Mouse (Mus musculus): ENCODE measurements around the gene Apol11a. TPM values are rescaled to one million over a fixed set of nuclear protein-coding genes. Genes with fewer than 3 reads are reported as not detected.
A peak's percentile ranks its signal among the peaks of the same experiment; 100 is the strongest.
"Not testable (repeated sequence)": the region's sequence is repeated elsewhere in the genome, so short reads cannot be mapped to it uniquely, and the experiment has no call there.

Apol11a gene
- total RNA-seq (2021) = under 1 TPM; 0.16 to 0.17 TPM
- long read RNA-seq, experiment 1 = 0 reads
- long read RNA-seq, experiment 2, partial matches to known transcripts = 0 of 1 reads
- long read RNA-seq, experiment 2, other reads (novel, unspliced or antisense) = 1 of 1 reads

- DNase-seq (ENCODE audit: low spot score in 2 of 2) = not testable (repeated sequence)
Measured at GRCm38 (mm10) chr15:77507966-77508365, at the start of gene Apol11a. Gene Apol11a, plus strand, starts transcription at chr15:77508271.

- DNase-seq (ENCODE audit: low spot score in 2 of 2) = not testable (repeated sequence)
Measured at GRCm38 (mm10) chr15:77474699-77475390, 33.2 kb upstream of the Apol11a start.

- not testable (repeated sequence) for DNase-seq (ENCODE audit: low spot score in 2 of 2)
Measured at GRCm38 (mm10) chr15:77476693-77477092, 31.4 kb upstream of the Apol11a start, which contains the start of gene Apol10a. Gene Apol10a, plus strand, starts transcription at chr15:77477047.

GRCm38 (mm10) chr15:77482140-77482794 is 25.8 kb upstream of the Apol11a start:
- DNase-seq (ENCODE audit: low spot score in 2 of 2) = no peak

DNA sequence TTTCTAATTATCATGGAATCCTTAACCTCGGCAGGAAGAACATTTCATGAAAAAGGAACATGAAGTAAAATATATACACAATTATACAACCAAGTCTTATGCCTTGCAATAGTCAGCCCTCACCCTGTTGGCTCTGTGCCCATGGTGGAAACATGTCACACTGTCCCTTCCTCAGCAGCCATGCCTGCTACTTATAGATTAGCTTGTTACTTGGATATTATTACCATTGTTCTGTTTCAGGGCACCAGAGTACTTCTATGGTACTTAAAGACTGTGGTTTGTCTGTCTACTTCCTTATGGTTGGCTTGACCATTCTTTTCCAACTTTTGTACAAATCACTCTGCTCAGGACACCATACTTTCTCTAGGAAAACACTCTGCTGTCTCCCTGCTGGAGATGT is 14.9 kb upstream of the Apol11a start:
- not testable (repeated sequence) for DNase-seq (ENCODE audit: low spot score in 2 of 2)

DNA sequence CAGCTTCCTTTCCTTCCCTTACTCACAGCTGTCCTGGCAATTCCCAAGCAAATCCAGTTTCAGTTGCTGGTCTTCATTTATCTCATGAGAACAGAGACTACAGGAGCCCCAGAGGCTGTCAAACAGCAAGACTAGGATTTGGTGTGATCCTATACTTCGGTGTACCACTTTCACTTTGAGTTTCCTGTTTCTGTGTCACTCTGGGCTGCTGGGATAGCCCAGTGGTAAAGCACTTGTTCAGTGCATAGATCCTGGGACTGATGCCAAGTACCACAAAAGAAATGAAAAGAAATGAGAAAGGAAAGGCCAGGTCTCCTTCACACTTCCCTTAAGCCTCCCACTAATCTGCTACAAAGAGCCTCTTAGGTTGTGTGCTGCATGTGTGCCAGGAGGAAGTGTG is 13.4 kb upstream of the Apol11a start:
- DNase-seq (ENCODE audit: low spot score in 2 of 2) = not testable (repeated sequence)

DNA sequence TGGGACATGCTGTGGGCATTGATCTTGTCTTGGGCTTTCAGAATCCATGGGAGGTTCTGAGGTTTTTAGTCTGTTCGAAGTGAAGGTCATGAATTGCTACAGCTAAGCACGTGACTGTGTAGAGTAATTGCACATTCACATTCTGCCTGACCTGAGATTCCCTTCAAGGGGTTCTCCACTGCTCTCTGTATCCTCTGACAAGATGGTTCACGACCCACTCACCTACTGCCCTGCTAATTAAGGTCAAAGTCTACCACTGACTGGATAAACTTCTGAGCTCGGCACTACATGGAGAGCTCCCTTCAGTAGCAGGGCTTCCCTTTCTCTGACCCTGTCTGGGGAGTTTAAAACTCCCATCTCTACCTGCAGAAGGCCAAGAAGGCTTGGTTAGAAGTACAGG is 12.5 kb downstream of the Apol11a start:
- not testable (repeated sequence) for DNase-seq (ENCODE audit: low spot score in 2 of 2)

GRCm38 (mm10) chr15:77523186-77523843 is 15.2 kb downstream of the Apol11a start:
- DNase-seq (ENCODE audit: low spot score in 2 of 2) = peak; percentile 59 to 68

DNA sequence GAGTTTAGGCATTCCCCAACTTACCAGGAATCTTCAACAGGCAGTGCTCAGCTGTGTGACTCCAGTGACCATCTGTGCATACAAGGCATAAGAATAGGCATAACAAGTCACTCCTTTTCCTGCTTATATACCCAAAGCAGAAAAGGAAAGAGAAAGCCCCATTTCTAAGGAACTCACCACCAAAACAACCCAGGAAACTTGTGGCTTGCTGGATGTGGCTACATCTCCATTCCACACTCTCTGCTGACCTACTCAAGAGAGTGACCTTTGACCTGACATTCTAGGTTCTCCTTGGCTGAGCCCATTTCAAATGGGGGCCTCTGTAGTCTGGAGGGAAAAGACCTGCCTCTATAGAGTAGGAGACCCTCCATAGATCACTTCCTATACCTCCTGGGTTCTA is 25.1 kb downstream of the Apol11a start, which contains the start of gene Apol7c:
Gene Apol7c (minus strand): TSS at position 101 of the 400 bp plus-strand sequence.
- no peak for DNase-seq (ENCODE audit: low spot score in 2 of 2)

DNA sequence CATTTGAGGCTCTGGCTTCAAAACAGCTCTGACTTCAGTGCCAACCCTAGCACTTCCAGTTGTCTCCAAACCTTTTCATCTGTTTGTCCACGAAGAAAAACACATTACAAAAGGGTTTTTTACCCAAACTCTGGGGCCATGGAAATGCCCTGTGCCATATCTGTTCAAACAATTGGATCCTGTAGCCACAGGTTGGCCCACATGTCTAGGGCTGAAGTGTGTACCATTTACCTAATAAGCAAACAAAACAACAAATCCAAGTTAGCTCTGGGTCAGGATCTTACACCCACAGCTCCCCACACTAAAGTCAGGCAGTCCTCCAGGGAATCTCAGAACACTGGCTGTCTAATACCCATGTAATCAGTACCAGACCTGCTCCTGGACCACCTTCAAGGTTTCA is 31.1 kb downstream of the Apol11a start:
- not testable (repeated sequence) for DNase-seq (ENCODE audit: low spot score in 2 of 2)

- DNase-seq (ENCODE audit: low spot score in 2 of 2) = no peak
Measured at GRCm38 (mm10) chr15:77561792-77562191, 53.7 kb downstream of the Apol11a start, which contains the start of gene 1700025B11Rik. Gene 1700025B11Rik, minus strand, starts transcription at chr15:77561892.

DNA sequence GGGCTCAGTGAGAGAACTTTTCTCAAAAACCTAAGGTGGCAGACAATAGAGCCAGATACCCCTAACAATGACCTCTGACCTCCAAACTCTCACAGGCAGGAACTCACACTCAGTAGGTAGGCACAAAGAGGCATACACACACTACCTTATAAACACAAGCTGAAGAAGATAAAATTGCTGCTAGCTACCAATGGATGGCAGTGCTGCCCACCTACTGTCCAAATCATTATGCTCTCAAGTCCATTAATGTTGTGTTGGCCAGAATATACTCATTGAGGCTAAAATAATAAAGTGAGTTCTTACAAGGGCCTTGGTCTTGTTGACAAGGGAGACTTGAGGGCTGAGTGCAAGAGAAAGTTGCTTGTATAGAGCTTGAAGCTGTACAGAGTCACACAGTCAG is 55.1 kb downstream of the Apol11a start:
- no peak for DNase-seq (ENCODE audit: low spot score in 2 of 2)

Other genes starting within 250 kb of the Apol11a start
- gene Rbfox2, start 201.3 kb upstream of the Apol11a start, total RNA-seq (2021) = 10 to 100 TPM; 41.0 to 48.5 TPM
- gene Apol7a, start 109.2 kb upstream of the Apol11a start, total RNA-seq (2021) = under 1 TPM in 1 of 2 experiments, not detected in 1; 0.22 TPM
- 1 to 10 TPM in 1 of 2 experiments, under 1 TPM in 1; 0.70 to 2.2 TPM for gene Apol9a, start 97.1 kb upstream of the Apol11a start, total RNA-seq (2021)
- gene Apol7b, start 60.8 kb upstream of the Apol11a start, total RNA-seq (2021) = not detected
- gene Apol10a, start 31.2 kb upstream of the Apol11a start, total RNA-seq (2021) = not detected
- not detected for gene Apol7c, start 25.0 kb downstream of the Apol11a start, total RNA-seq (2021)
- gene 1700025B11Rik, start 53.6 kb downstream of the Apol11a start, total RNA-seq (2021) = not detected
- gene Apol10b, start 87.9 kb downstream of the Apol11a start, total RNA-seq (2021) = under 1 TPM; 0.20 to 0.96 TPM
- not detected for gene Gm36245, start 91.0 kb downstream of the Apol11a start, total RNA-seq (2021)
- gene Apol11b, start 135.0 kb downstream of the Apol11a start, total RNA-seq (2021) = 1 to 10 TPM in 1 of 2 experiments, under 1 TPM in 1; 0.76 to 1.1 TPM
- gene Apol7e, start 190.6 kb downstream of the Apol11a start, total RNA-seq (2021) = under 1 TPM in 1 of 2 experiments, not detected in 1; 0.19 TPM
- 1 to 10 TPM in 1 of 2 experiments, under 1 TPM in 1; 0.66 to 1.6 TPM for gene Apol9b, start 220.8 kb downstream of the Apol11a start, total RNA-seq (2021)
- not detected for gene Apol8, start 248.7 kb downstream of the Apol11a start, total RNA-seq (2021)

Measured in adrenal gland, adult 18-20 months (tissue).